Mouse (Mus musculus): ENCODE measurements around the gene Mmp25. TPM values are rescaled to one million over a fixed set of nuclear protein-coding genes. Genes with fewer than 3 reads are reported as not detected.
A peak's percentile ranks its signal among the peaks of the same experiment; 100 is the strongest.

Mmp25 gene
- polyA plus RNA-seq, 1 experiment from 2014 or later: 0.17 TPM

DNA sequence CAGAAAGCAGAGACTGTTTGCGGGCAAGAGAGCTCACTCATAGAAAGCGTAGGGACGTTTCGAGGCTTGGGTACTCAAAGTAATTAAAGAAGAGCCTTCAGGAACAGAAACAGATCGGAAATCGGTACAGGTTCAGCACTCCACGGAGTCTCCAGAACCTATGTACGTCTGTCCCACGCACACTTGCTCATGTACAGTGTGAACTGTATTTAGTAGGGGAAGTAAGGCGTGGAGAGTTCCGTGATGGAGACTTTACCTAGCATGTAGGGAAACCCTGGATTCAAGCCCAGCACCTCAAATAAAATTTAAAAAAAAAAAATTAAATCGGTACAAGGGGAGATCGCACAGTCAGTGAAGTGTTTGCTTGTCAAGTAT lies 52.2 kb downstream of the Mmp25 start:
- peak overlapping the region; percentile 45 for H3K4me3 ChIP-seq (ENCODE audit: low read depth, low read length)
- H3K9me3 ChIP-seq (replicated peaks; ENCODE audit: control insufficient read depth, low read length): no peaks in the 10 kb centered on the region
- peak overlapping the region; percentile 74 for H3K9ac ChIP-seq (replicated peaks; ENCODE audit: low read length)
- H3K27ac ChIP-seq (replicated peaks; ENCODE audit: low read depth, low read length): peak overlapping the region; percentile 64; the same call in 1 of the 2 replicates
- DNase-seq (ENCODE audit: low spot score): no peak
- no peaks in the 10 kb centered on the region for H3K27me3 ChIP-seq (ENCODE audit: control insufficient read depth, insufficient read depth, low read length)
- H3K4me1 ChIP-seq (ENCODE audit: control insufficient read depth, insufficient read depth, low read length): no peaks in the 10 kb centered on the region
- WGBS: 13% methylated on average over 13 of the region's 13 CpGs
- peak overlapping the region; percentile 75 for H3K4me2 ChIP-seq (ENCODE audit: low read depth, low read length)
- ATAC-seq (replicated peaks; ENCODE audit: insufficient number of reproducible peaks, low FRiP score, low TSS enrichment, low read depth): peak; percentile 71
- no peaks in the 10 kb centered on the region for H3K36me3 ChIP-seq (replicated peaks; ENCODE audit: control insufficient read depth, insufficient read depth, low read depth, low read length)

DNA sequence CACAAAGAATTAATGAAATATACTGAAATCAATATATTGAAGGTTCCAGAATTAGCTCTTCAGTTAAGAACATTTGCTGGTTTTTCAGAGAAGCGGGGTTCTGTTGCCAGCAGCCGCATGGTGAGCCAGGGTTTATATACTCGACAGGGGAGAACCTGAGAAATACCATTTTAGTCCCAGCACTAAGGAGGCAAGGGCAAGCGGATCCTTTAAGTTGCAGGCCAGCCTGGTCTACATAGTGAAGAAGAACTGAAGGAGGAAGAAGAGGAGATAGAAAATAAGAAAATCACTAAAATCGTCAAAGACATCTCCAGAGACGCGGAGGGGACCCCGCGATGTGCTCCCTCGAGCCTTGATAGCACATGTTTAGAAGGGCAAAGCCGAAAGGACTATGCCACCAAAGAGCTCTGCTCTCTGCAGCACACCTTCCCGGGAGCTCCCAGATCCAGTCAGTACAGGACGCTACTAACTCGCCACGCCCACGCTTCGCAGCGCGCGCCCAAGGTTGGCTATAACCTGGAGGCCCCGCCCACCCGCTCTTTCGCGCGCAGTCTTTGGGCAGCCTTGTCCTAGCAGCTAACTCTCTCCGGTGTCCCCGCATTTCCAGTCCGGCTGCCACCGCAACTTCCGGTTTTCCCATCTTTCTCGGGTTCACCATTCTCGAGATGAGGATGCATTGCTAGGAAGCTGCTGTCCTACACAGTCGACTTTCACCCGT lies 52.7 kb downstream of the Mmp25 start:
- DNase-seq (ENCODE audit: low spot score) (peak; percentile 99), ATAC-seq (replicated peaks; ENCODE audit: insufficient number of reproducible peaks, low FRiP score, low TSS enrichment, low read depth) (peak; percentile 99)
- H3K27ac ChIP-seq (replicated peaks; ENCODE audit: low read depth, low read length): peak overlapping the region; percentile 64; the same call in 1 of the 2 replicates
- peak overlapping the region; percentile 74 for H3K9ac ChIP-seq (replicated peaks; ENCODE audit: low read length)
- H3K9me3 ChIP-seq (replicated peaks; ENCODE audit: control insufficient read depth, low read length): no peaks in the 10 kb centered on the region
- no peaks in the 10 kb centered on the region for H3K4me1 ChIP-seq (ENCODE audit: control insufficient read depth, insufficient read depth, low read length)
- H3K27me3 ChIP-seq (ENCODE audit: control insufficient read depth, insufficient read depth, low read length): no peaks in the 10 kb centered on the region
- H3K4me2 ChIP-seq (ENCODE audit: low read depth, low read length): peak overlapping the region; percentile 75
- H3K36me3 ChIP-seq (replicated peaks; ENCODE audit: control insufficient read depth, insufficient read depth, low read depth, low read length): no peaks in the 10 kb centered on the region
- H3K4me3 ChIP-seq (ENCODE audit: low read depth, low read length): peak overlapping the region; percentile 45
- 7% methylated on average over 34 of the region's 34 CpGs for WGBS

DNA sequence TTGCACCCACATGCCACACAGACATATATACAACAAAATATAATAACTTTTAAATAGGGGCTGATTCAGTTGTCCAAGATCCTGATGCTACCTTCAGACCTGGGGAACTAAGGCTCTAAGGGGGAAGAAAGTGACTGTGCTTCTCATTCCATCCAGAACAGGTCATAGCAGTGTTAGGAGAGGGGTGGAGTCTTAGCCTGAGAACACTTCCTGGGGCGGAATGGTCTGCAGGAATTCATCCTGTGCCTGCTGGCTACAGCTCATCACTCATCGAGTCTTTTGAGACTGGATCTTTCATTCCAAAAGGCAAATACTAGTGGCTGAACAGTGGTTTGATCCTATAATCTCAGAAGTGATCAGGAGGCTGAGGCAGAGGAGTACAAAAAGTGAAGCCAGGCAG lies 57.8 kb downstream of the Mmp25 start:
- Histone ChIP-seq H3K27ac (replicated peaks; ENCODE audit: low read depth, low read length) (no peak overlapping the region), H3K4me3 (ENCODE audit: low read depth, low read length) (no peak overlapping the region), H3K4me2 (ENCODE audit: low read depth, low read length) (no peak overlapping the region), H3K4me1 (ENCODE audit: control insufficient read depth, insufficient read depth, low read length) (no peaks in the 10 kb centered on the region), H3K36me3 (replicated peaks; ENCODE audit: control insufficient read depth, insufficient read depth, low read depth, low read length) (no peaks in the 10 kb centered on the region), H3K27me3 (ENCODE audit: control insufficient read depth, insufficient read depth, low read length) (no peaks in the 10 kb centered on the region), H3K9me3 (replicated peaks; ENCODE audit: control insufficient read depth, low read length) (no peaks in the 10 kb centered on the region), H3K9ac (replicated peaks; ENCODE audit: low read length) (no peak overlapping the region)
- no peak for ATAC-seq (replicated peaks; ENCODE audit: insufficient number of reproducible peaks, low FRiP score, low TSS enrichment, low read depth)
- no peak for DNase-seq (ENCODE audit: low spot score)
- 49% methylated on average over 2 of the region's 2 CpGs for WGBS

DNA sequence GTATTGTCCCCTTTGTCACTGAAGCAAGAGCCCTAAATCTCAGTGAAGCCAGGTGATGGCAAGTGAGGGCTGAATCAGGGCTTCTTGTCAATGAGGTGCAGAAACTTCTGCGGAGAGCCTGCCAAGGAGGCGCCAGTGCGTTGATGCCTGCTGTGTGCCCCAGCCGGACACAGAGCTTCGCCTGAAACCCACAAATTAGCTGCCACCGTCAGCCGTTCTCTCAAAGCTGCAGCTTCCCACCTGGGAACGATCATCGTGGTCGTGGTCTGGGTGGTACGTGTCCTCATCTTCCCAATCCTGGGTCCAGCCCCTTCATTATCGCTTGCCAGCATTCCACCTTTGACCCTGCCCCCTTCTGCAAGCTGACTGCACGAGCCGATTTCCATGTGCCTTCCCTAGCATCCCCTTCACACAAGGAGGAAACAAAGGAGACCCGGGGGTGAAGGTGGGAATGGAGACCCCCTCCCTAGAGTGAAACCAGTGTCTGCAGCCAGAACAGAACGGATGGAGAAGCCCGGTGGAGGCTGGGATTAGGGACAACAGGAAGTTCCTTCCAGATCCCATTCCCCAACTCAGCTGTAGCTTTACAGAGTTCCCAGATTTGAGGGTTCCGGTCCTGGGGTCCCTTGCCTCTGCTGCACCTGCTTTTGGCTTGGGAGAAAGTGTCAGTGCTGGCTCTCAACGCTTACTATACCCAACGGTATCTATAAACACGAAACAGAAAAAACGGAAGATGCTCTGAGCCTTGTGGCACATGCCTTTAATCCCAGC lies 59.2 kb downstream of the Mmp25 start:
- H3K27ac ChIP-seq (replicated peaks; ENCODE audit: low read depth, low read length): 0 out of 2 replicates have a peak overlapping the region, but pooled peaks have one; percentile 8
- H3K9ac ChIP-seq (replicated peaks; ENCODE audit: low read length): peak overlapping the region; percentile 86
- DNase-seq (ENCODE audit: low spot score) (peak; percentile 88), ATAC-seq (replicated peaks; ENCODE audit: insufficient number of reproducible peaks, low FRiP score, low TSS enrichment, low read depth) (peak; percentile 67)
- H3K4me2 ChIP-seq (ENCODE audit: low read depth, low read length): peak overlapping the region; percentile 69
- H3K36me3 ChIP-seq (replicated peaks; ENCODE audit: control insufficient read depth, insufficient read depth, low read depth, low read length): 0 out of 2 replicates have a peak, but pooled peaks cover 2% of the 10 kb centered on the region
- H3K4me1 ChIP-seq (ENCODE audit: control insufficient read depth, insufficient read depth, low read length): no peaks in the 10 kb centered on the region
- WGBS: 0% methylated on average over 22 of the region's 22 CpGs
- H3K27me3 ChIP-seq (ENCODE audit: control insufficient read depth, insufficient read depth, low read length): no peaks in the 10 kb centered on the region
- H3K9me3 ChIP-seq (replicated peaks; ENCODE audit: control insufficient read depth, low read length): no peaks in the 10 kb centered on the region
- H3K4me3 ChIP-seq (ENCODE audit: low read depth, low read length): peak overlapping the region; percentile 60

DNA sequence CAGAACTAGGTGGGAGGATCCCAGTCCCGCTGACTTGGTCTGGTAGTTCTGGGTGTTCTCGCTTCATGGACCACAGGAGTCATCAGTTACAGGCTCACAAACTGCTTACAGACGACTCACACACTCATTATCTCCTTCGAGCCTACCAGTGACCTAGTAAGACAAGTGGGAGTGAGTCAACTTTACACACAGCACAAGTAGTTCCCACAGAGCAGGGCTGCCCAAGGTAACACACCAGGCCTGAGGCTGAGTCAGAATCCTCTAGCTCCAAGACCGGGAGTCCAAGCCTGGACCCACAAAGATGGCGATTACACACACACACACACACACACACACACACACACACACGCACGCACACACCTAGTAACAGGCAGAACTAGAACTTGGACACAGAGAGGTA lies 60.3 kb downstream of the Mmp25 start:
- Histone ChIP-seq H3K4me2 (ENCODE audit: low read depth, low read length) (peak overlapping the region; percentile 69; the same call in 1 of the 2 replicates), H3K36me3 (replicated peaks; ENCODE audit: control insufficient read depth, insufficient read depth, low read depth, low read length) (0 out of 2 replicates have a peak, but pooled peaks cover 2% of the 10 kb centered on the region), H3K9me3 (replicated peaks; ENCODE audit: control insufficient read depth, low read length) (no peaks in the 10 kb centered on the region), H3K4me1 (ENCODE audit: control insufficient read depth, insufficient read depth, low read length) (no peaks in the 10 kb centered on the region), H3K27me3 (ENCODE audit: control insufficient read depth, insufficient read depth, low read length) (no peaks in the 10 kb centered on the region), H3K27ac (replicated peaks; ENCODE audit: low read depth, low read length) (no peak overlapping the region), H3K4me3 (ENCODE audit: low read depth, low read length) (peak overlapping the region; percentile 60; the same call in 1 of the 2 replicates), H3K9ac (replicated peaks; ENCODE audit: low read length) (peak overlapping the region; percentile 86; the same call in 1 of the 2 replicates)
- DNase-seq (ENCODE audit: low spot score): no peak
- ATAC-seq (replicated peaks; ENCODE audit: insufficient number of reproducible peaks, low FRiP score, low TSS enrichment, low read depth): no peak
- 79% methylated on average over 8 of the region's 8 CpGs for WGBS

Other genes starting within 250 kb of the Mmp25 start
- gene Vmn2r117, start 165.6 kb downstream of the Mmp25 start, polyA plus RNA-seq (2014; fragmentation: Nextera tagmentation; extraction: Ambion mirVana): not detected in 2 replicates
- 18.2 and 19.6 TPM in 2 replicates for gene Zfp213, start 81.0 kb downstream of the Mmp25 start, polyA plus RNA-seq (2014; fragmentation: Nextera tagmentation; extraction: Ambion mirVana)
- gene Zfp13, start 45.8 kb downstream of the Mmp25 start, polyA plus RNA-seq (2014; fragmentation: Nextera tagmentation; extraction: Ambion mirVana): 17.1 and 19.0 TPM in 2 replicates
- 0.28 and 0.59 TPM in 2 replicates for gene Zscan10, start 44.4 kb downstream of the Mmp25 start, polyA plus RNA-seq (2014; fragmentation: Nextera tagmentation; extraction: Ambion mirVana)
- gene Bicdl2, start 15.2 kb upstream of the Mmp25 start, polyA plus RNA-seq (2014; fragmentation: Nextera tagmentation; extraction: Ambion mirVana): 0.84 and 1.0 TPM in 2 replicates
- gene Hcfc1r1, start 28.3 kb upstream of the Mmp25 start, polyA plus RNA-seq (2014; fragmentation: Nextera tagmentation; extraction: Ambion mirVana): 47.9 and 50.5 TPM in 2 replicates
- 49.3 and 55.6 TPM in 2 replicates for gene Thoc6, start 28.6 kb upstream of the Mmp25 start, polyA plus RNA-seq (2014; fragmentation: Nextera tagmentation; extraction: Ambion mirVana)
- gene Tnfrsf12a, start 32.2 kb upstream of the Mmp25 start, polyA plus RNA-seq (2014; fragmentation: Nextera tagmentation; extraction: Ambion mirVana): 5.8 and 6.8 TPM in 2 replicates
- 48.9 and 54.7 TPM in 2 replicates for gene Cldn6, start 34.0 kb upstream of the Mmp25 start, polyA plus RNA-seq (2014; fragmentation: Nextera tagmentation; extraction: Ambion mirVana)
- gene Cldn9, start 38.7 kb upstream of the Mmp25 start, polyA plus RNA-seq (2014; fragmentation: Nextera tagmentation; extraction: Ambion mirVana): 8.7 and 15.5 TPM in 2 replicates
- 0.20 and 0.22 TPM in 2 replicates for gene 1520401A03Rik, start 77.5 kb upstream of the Mmp25 start, polyA plus RNA-seq (2014; fragmentation: Nextera tagmentation; extraction: Ambion mirVana)
- 29.5 and 37.3 TPM in 2 replicates for gene Pkmyt1, start 81.1 kb upstream of the Mmp25 start, polyA plus RNA-seq (2014; fragmentation: Nextera tagmentation; extraction: Ambion mirVana)
- gene Paqr4, start 95.6 kb upstream of the Mmp25 start, polyA plus RNA-seq (2014; fragmentation: Nextera tagmentation; extraction: Ambion mirVana): 11.8 and 12.1 TPM in 2 replicates
- 8.1 and 11.7 TPM in 2 replicates for gene Kremen2, start 100.6 kb upstream of the Mmp25 start, polyA plus RNA-seq (2014; fragmentation: Nextera tagmentation; extraction: Ambion mirVana)
- 88.3 and 103 TPM in 2 replicates for gene Flywch1, start 126.3 kb upstream of the Mmp25 start, polyA plus RNA-seq (2014; fragmentation: Nextera tagmentation; extraction: Ambion mirVana)
- 35.4 and 45.5 TPM in 2 replicates for gene Flywch2, start 140.8 kb upstream of the Mmp25 start, polyA plus RNA-seq (2014; fragmentation: Nextera tagmentation; extraction: Ambion mirVana)
- 346 and 389 TPM in 2 replicates for gene Srrm2, start 145.3 kb upstream of the Mmp25 start, polyA plus RNA-seq (2014; fragmentation: Nextera tagmentation; extraction: Ambion mirVana)
- 1,057 and 1,139 TPM in 2 replicates for gene Elob, start 183.9 kb upstream of the Mmp25 start, polyA plus RNA-seq (2014; fragmentation: Nextera tagmentation; extraction: Ambion mirVana)
- gene Prss33, start 190.8 kb upstream of the Mmp25 start, polyA plus RNA-seq (2014; fragmentation: Nextera tagmentation; extraction: Ambion mirVana): 0.29 TPM in 1 of 2 replicates, not detected in the other
- not detected in 2 replicates for gene Prss32, start 198.6 kb upstream of the Mmp25 start, polyA plus RNA-seq (2014; fragmentation: Nextera tagmentation; extraction: Ambion mirVana)
- gene Prss41, start 198.9 kb upstream of the Mmp25 start, polyA plus RNA-seq (2014; fragmentation: Nextera tagmentation; extraction: Ambion mirVana): 1.8 and 2.1 TPM in 2 replicates
- gene Prss21, start 222.8 kb upstream of the Mmp25 start, polyA plus RNA-seq (2014; fragmentation: Nextera tagmentation; extraction: Ambion mirVana): not detected in 2 replicates
- gene Dcpp1, start 235.6 kb upstream of the Mmp25 start, polyA plus RNA-seq (2014; fragmentation: Nextera tagmentation; extraction: Ambion mirVana): not detected in 2 replicates
- gene Dcpp2, start 235.6 kb upstream of the Mmp25 start, polyA plus RNA-seq (2014; fragmentation: Nextera tagmentation; extraction: Ambion mirVana): not detected in 2 replicates

Data from embryonic facial prominence, embryonic 11.5 days (tissue).